In the genomic region with DNA sequence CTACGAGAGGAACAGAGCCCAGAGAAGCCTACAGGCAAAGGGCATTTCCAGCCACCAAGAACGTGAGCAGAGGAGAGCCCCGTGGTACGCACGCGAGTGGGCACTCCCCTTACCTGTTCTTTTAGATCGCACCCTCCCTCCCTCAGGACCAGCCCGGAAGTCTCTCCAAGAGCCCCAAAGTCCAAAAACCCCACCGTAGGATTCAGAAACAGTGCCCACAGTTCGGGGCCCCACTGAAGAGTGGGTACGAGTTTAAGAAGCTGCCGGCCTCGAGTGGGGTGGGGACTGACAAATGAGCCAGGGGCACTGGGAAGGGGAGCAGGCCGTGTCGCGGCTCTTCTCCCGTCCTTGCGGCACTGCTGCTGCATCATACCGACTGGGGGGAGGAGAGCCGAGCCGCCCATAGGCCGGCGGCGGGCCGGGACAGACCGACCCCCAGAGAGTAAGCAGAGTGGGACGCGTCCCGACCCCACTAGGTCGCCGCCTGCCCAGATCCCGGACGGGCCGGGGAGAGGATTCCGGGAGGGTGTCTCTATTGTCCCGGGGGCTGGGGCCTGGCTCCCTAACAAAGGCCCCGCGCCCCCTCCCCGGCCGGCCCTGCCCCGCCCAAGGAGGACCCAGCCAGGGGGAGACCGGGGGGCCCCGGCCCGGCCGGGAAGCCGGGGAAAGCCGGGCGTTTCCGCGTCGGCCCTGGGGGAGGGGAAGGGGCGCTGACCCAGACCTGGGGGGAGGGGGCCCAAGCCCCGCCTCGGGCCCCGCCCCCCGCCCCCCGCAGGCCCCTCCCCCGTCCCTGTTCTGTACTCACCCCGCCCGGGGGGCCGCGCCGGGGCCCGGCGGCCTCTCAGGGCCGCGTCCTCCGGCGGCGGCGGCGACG, we compare ENCODE assay signal across 8 mouse cellular contexts. TPM values are rescaled to one million over a fixed set of nuclear protein-coding genes. Genes with fewer than 3 reads are reported as not detected.
DNase-seq lines count a peak whose midpoint lies in the region; ATAC-seq and TF ChIP-seq lines count a peak whose summit lies in the region.

No protein-coding gene starts in this region.

- H3K9ac ChIP-seq in forebrain, embryonic 16.5 days (replicated peaks; ENCODE audit: low read depth, low read length), result peak overlapping the region; percentile 92
- H3K9ac ChIP-seq in intestine, embryonic 14.5 days (ENCODE audit: low read length), result peak overlapping the region; percentile 88
- peak overlapping the region; percentile 85 for H3K9ac ChIP-seq in lung, embryonic 14.5 days

- H3K4me2 ChIP-seq in forebrain, embryonic 16.5 days (ENCODE audit: low read length), result peak overlapping the region; percentile 93
- H3K4me2 ChIP-seq in intestine, embryonic 14.5 days (ENCODE audit: low read length), result peak overlapping the region; percentile 69
- H3K4me2 ChIP-seq in lung, embryonic 14.5 days, result peak overlapping the region; percentile 92

- H3K9me3 ChIP-seq in forebrain, embryonic 16.5 days (ENCODE audit: control insufficient read depth, low read length), result no peaks in the 10 kb centered on the region
- no peaks in the 10 kb centered on the region for H3K9me3 ChIP-seq in intestine, embryonic 14.5 days (ENCODE audit: control insufficient read depth, low read length)
- H3K9me3 ChIP-seq in lung, embryonic 14.5 days (ENCODE audit: low read depth, low read length), result no peaks in the 10 kb centered on the region

- peak; percentile 44 for DNase-seq in layer of hippocampus, adult 11-12 months (ENCODE audit: low spot score)
- DNase-seq in layer of hippocampus, adult 9-10 months (ENCODE audit: low spot score), result no peak
- DNase-seq in intestine, embryonic 14.5 days (ENCODE audit: low spot score), result peak; percentile 84
- peak; percentile 79 for DNase-seq in lung, embryonic 14.5 days
- DNase-seq in retina, postnatal 1 day, result peak; percentile 78
- DNase-seq in frontal cortex, adult 2 months (ENCODE audit: extremely low spot score in 1 of 2, low spot score in 1 of 2), result no peak

- no peak for TF ChIP-seq POLR2A in bone marrow macrophage, adult 2 months (IDR thresholded peaks at IDR 0.05; ENCODE audit: borderline replicate concordance, low read depth, low read length)

- H3K4me3 ChIP-seq in bone marrow macrophage, adult 2 months (ENCODE audit: insufficient read depth, low read length), result peak overlapping the region; percentile 81
- peak overlapping the region; percentile 78 for H3K4me3 ChIP-seq in forebrain, embryonic 16.5 days (replicated peaks; ENCODE audit: low read length)
- peak overlapping the region; percentile 82 for H3K4me3 ChIP-seq in intestine, embryonic 14.5 days (ENCODE audit: low read depth, low read length)
- H3K4me3 ChIP-seq in lung, embryonic 14.5 days (ENCODE audit: low read depth, low read length), result peak overlapping the region; percentile 90

- H3K4me1 ChIP-seq in bone marrow macrophage, adult 2 months (ENCODE audit: control insufficient read depth, insufficient read depth, low read length), result peaks cover 11% of the 10 kb centered on the region
- peaks cover 21% of the 10 kb centered on the region for H3K4me1 ChIP-seq in forebrain, embryonic 16.5 days (replicated peaks; ENCODE audit: control insufficient read depth, insufficient read depth, low read length)
- H3K4me1 ChIP-seq in intestine, embryonic 14.5 days (replicated peaks; ENCODE audit: control insufficient read depth, insufficient read depth, low read length), result peaks cover 16% of the 10 kb centered on the region
- H3K4me1 ChIP-seq in lung, embryonic 14.5 days (ENCODE audit: insufficient read depth), result peaks cover 7% of the 10 kb centered on the region

- H3K27me3 ChIP-seq in forebrain, embryonic 16.5 days (replicated peaks; ENCODE audit: control insufficient read depth, insufficient read depth, low read length), result no peaks in the 10 kb centered on the region
- H3K27me3 ChIP-seq in intestine, embryonic 14.5 days (replicated peaks; ENCODE audit: control insufficient read depth, insufficient read depth, low read length), result no peaks in the 10 kb centered on the region
- H3K27me3 ChIP-seq in lung, embryonic 14.5 days (ENCODE audit: insufficient read depth, low read length), result no peaks in the 10 kb centered on the region

- H3K27ac ChIP-seq in bone marrow macrophage, adult 2 months (ENCODE audit: insufficient read depth, low read depth, low read length), result peak overlapping the region; percentile 85
- H3K27ac ChIP-seq in forebrain, embryonic 16.5 days (ENCODE audit: low read length), result peak overlapping the region; percentile 98
- peak overlapping the region; percentile 99 for H3K27ac ChIP-seq in intestine, embryonic 14.5 days (ENCODE audit: low read depth)
- peak overlapping the region; percentile 99 for H3K27ac ChIP-seq in lung, embryonic 14.5 days (ENCODE audit: low read depth)

- under 1% methylated on average over 36 of the region's 73 CpGs for WGBS in forebrain, embryonic 16.5 days
- under 1% methylated on average over 43 of the region's 73 CpGs for WGBS in intestine, embryonic 14.5 days
- WGBS in lung, embryonic 14.5 days, result under 1% methylated on average over 47 of the region's 73 CpGs

- ATAC-seq in forebrain, embryonic 16.5 days, result peak; percentile 7; the same call in 1 of the 2 replicates
- peak; percentile 44 for ATAC-seq in intestine, embryonic 14.5 days (replicated peaks; ENCODE audit: low FRiP score, low TSS enrichment, low read depth)
- ATAC-seq in lung, embryonic 14.5 days (ENCODE audit: insufficient read depth), result peak; percentile 31

- no peak for TF ChIP-seq CTCF in bone marrow macrophage, adult 2 months (IDR thresholded peaks at IDR 0.05; ENCODE audit: low read depth, low read length)
- no peak for TF ChIP-seq CTCF in lung, embryonic 14.5 days (IDR thresholded peaks at IDR 0.05; ENCODE audit: low read depth)

- peaks cover 17% of the 10 kb centered on the region for H3K36me3 ChIP-seq in forebrain, embryonic 16.5 days (ENCODE audit: control insufficient read depth, insufficient read depth)
- peaks cover 33% of the 10 kb centered on the region for H3K36me3 ChIP-seq in intestine, embryonic 14.5 days (ENCODE audit: control insufficient read depth, insufficient read depth, low read length)
- peaks cover 39% of the 10 kb centered on the region for H3K36me3 ChIP-seq in lung, embryonic 14.5 days (ENCODE audit: insufficient read depth)

RNA-seq across cellular contexts. Expression of a gene that starts 0.6 kb away (rescaled TPM):
- 32.9 and 39.8 TPM in 2 replicates for polyA plus RNA-seq in bone marrow macrophage, adult 2 months (2012; ENCODE audit: insufficient read depth, insufficient read length, missing spikeins)
- polyA plus RNA-seq in forebrain, embryonic 16.5 days (2015; fragmentation: Nextera tagmentation; extraction: Ambion mirVana), result 28.5 and 29.5 TPM in 2 replicates
- polyA plus RNA-seq in intestine, embryonic 14.5 days (2014; fragmentation: Nextera tagmentation; extraction: Ambion mirVana), result 17.5 and 18.1 TPM in 2 replicates
- 17.4 TPM in 2 replicates for polyA plus RNA-seq in lung, embryonic 14.5 days (2014; fragmentation: Nextera tagmentation; extraction: Ambion mirVana)
- polyA plus RNA-seq in frontal cortex, adult 2 months (2012; rRNA removed), result 142 and 147 TPM in 2 replicates

RNA-seq across cellular contexts. Expression of a gene that starts 11.1 kb away (rescaled TPM):
- 50.6 and 62.2 TPM in 2 replicates for polyA plus RNA-seq in bone marrow macrophage, adult 2 months (2012; ENCODE audit: insufficient read depth, insufficient read length, missing spikeins)
- polyA plus RNA-seq in forebrain, embryonic 16.5 days (2015; fragmentation: Nextera tagmentation; extraction: Ambion mirVana), result 75.8 and 78.7 TPM in 2 replicates
- polyA plus RNA-seq in intestine, embryonic 14.5 days (2014; fragmentation: Nextera tagmentation; extraction: Ambion mirVana), result 50.5 and 55.5 TPM in 2 replicates
- polyA plus RNA-seq in lung, embryonic 14.5 days (2014; fragmentation: Nextera tagmentation; extraction: Ambion mirVana), result 48.8 and 49.9 TPM in 2 replicates
- polyA plus RNA-seq in frontal cortex, adult 2 months (2012; rRNA removed), result 82.5 and 85.4 TPM in 2 replicates

RNA-seq across cellular contexts. Expression of a gene that starts 23.7 kb away (rescaled TPM):
- polyA plus RNA-seq in bone marrow macrophage, adult 2 months (2012; ENCODE audit: insufficient read depth, insufficient read length, missing spikeins), result 59.0 and 59.7 TPM in 2 replicates
- polyA plus RNA-seq in forebrain, embryonic 16.5 days (2015; fragmentation: Nextera tagmentation; extraction: Ambion mirVana), result 99.1 and 116 TPM in 2 replicates
- polyA plus RNA-seq in intestine, embryonic 14.5 days (2014; fragmentation: Nextera tagmentation; extraction: Ambion mirVana), result 85.5 and 86.0 TPM in 2 replicates
- 86.0 and 93.8 TPM in 2 replicates for polyA plus RNA-seq in lung, embryonic 14.5 days (2014; fragmentation: Nextera tagmentation; extraction: Ambion mirVana)
- 96.7 and 99.3 TPM in 2 replicates for polyA plus RNA-seq in frontal cortex, adult 2 months (2012; rRNA removed)

RNA-seq across cellular contexts. Expression of a gene that starts 27.3 kb away (rescaled TPM):
- not detected in 2 replicates for polyA plus RNA-seq in bone marrow macrophage, adult 2 months (2012; ENCODE audit: insufficient read depth, insufficient read length, missing spikeins)
- polyA plus RNA-seq in forebrain, embryonic 16.5 days (2015; fragmentation: Nextera tagmentation; extraction: Ambion mirVana), result not detected in 2 replicates
- polyA plus RNA-seq in intestine, embryonic 14.5 days (2014; fragmentation: Nextera tagmentation; extraction: Ambion mirVana), result 0.08 and 0.16 TPM in 2 replicates
- polyA plus RNA-seq in lung, embryonic 14.5 days (2014; fragmentation: Nextera tagmentation; extraction: Ambion mirVana), result 0.08 TPM in 1 of 2 replicates, not detected in the other
- polyA plus RNA-seq in frontal cortex, adult 2 months (2012; rRNA removed), result 2.3 and 2.7 TPM in 2 replicates

RNA-seq across cellular contexts. Expression of a gene that starts 47.2 kb away (rescaled TPM):
- polyA plus RNA-seq in bone marrow macrophage, adult 2 months (2012; ENCODE audit: insufficient read depth, insufficient read length, missing spikeins), result 6.3 and 7.2 TPM in 2 replicates
- 5.4 and 5.5 TPM in 2 replicates for polyA plus RNA-seq in forebrain, embryonic 16.5 days (2015; fragmentation: Nextera tagmentation; extraction: Ambion mirVana)
- polyA plus RNA-seq in intestine, embryonic 14.5 days (2014; fragmentation: Nextera tagmentation; extraction: Ambion mirVana), result 16.5 and 16.6 TPM in 2 replicates
- 21.4 and 22.2 TPM in 2 replicates for polyA plus RNA-seq in lung, embryonic 14.5 days (2014; fragmentation: Nextera tagmentation; extraction: Ambion mirVana)
- 1.2 and 1.9 TPM in 2 replicates for polyA plus RNA-seq in frontal cortex, adult 2 months (2012; rRNA removed)

Comparison
In these comparisons a context has a peak if more than half of its experiments do, and no peak if none do; other contexts are left out.
1. DNase-seq: peak in layer of hippocampus, adult 11-12 months (single experiment), intestine, embryonic 14.5 days (single experiment), lung, embryonic 14.5 days (single experiment) and retina, postnatal 1 day (single experiment); none in layer of hippocampus, adult 9-10 months (single experiment) and frontal cortex, adult 2 months (0 of 2).
2. Peak in every context shown above with its lines, with median percentiles within 50 percentile points of each other: H3K27ac ChIP-seq, H3K4me3 ChIP-seq, ATAC-seq, H3K4me2 ChIP-seq and H3K9ac ChIP-seq.